Mouse (Mus musculus) layer of hippocampus, adult 2 months (tissue): ENCODE measurements around the gene Hectd4. TPM values are rescaled to one million over a fixed set of nuclear protein-coding genes. Genes with fewer than 3 reads are reported as not detected.
"Not testable (repeated sequence)": the region's sequence is repeated elsewhere in the genome, so short reads cannot be mapped to it uniquely, and the experiment has no call there.

Experiments used
- DNase-seq, 2 experiments: peaks; one replicate each; pipeline ENCODE4 v3.0.0; 2022; ENCODE audit warnings: low spot score in 2 of 2
- H3K27ac ChIP-seq: fragments of 200-600 bp; 2 replicates; pipeline ENCODE4 v1.8.1; 2022
- H3K4me3 ChIP-seq: fragments of 200-600 bp; 2 replicates; pipeline ENCODE4 v1.8.1; 2022; ENCODE audit warnings: mild to moderate bottlenecking
- CTCF ChIP-seq: fragments of 200-600 bp; conservative IDR thresholded peaks from 2 replicates; pipeline ENCODE4 v1.8.1; 2022; ENCODE audit warnings: antibody characterized with exemption, mild to moderate bottlenecking, moderate library complexity
- total RNA-seq, 2 experiments: library from RNA; stranded (reverse); gene quantifications; 2 replicates each; pipeline ENCODE4 v1.2.3; 2021

The Hectd4 gene
- total RNA-seq, 2 experiments from 2014 or later, result 170 to 175 TPM

DNA sequence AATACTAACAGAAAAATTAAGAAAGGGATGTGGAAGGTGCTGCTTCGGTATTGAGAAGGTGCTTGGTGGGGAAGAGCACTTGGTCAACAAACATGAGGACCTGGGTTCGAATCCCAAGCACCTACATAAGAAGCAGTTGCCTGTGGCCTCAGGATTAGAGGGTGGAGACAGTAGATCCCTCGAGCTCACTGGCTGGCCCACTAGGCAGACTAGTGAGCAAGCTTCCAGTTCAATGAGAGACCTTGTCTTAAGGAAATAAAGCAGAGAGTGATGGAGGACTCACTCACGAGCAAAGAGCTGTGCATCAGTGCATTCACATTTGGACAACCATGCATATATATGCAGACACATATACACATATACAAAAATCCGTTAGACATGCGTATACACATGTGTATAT is 7.9 kb upstream of the Hectd4 start:
- H3K4me3 ChIP-seq, result no peak overlapping the region
- H3K27ac ChIP-seq, result no peak overlapping the region
- no peak for DNase-seq
- no peak for TF ChIP-seq CTCF

DNA sequence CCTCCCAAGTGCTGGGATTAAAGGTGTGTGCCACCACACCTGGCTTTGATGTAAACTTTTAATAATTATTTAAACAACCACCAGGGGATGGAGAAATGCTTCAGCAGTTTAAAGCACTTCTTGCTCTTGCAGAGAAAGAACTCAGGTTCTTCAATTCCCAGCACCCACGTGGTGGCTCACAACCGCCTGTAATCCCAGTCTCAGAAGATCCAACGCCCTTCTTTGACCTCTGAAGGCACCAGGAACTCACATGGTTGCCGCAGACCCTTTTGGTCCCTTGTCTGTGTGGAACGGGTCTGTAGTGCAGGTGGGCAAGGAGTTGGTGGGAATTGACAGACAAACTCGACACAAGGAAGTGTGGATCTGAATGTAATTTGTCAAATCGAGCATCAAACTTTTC is 5.3 kb upstream of the Hectd4 start:
- H3K4me3 ChIP-seq, result no peak overlapping the region
- no peak overlapping the region for H3K27ac ChIP-seq
- no peak for TF ChIP-seq CTCF
- no peak for DNase-seq

DNA sequence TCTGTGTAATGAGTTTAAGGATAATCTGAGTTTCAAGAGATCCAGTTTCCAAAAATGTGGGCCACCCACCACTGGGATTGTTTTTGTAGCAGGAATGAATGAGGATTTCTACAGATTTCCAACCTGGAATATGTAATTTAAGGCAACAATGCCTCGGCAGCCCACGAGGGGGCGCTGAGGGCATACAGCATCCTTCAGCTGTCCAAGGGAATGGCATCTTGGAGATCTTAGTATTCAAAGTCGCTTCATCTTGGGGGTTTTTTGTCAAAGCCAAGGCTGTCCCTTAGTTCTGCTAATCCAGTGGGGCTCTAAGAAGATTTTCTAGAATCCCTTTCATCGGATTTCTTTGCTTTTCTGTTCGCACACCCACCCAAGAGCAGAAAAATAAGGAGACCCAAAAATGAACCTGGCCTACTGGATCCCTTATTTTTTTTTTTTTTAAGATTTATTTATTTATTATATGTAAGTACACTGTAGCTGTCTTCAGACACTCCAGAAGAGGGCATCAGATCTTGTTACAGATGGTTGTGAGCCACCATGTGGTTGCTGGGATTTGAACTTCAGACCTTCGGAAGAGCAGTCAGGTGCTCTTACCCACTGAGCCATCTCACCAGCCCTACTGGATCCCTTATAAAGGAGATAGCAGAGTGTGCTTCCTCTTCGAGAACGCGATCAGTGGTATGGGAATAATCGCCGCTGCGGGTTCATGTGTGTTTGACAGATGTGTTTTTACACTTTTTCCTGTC is 4.5 kb upstream of the Hectd4 start:
- DNase-seq, result peak; percentile 64 to 74
- H3K4me3 ChIP-seq, result no peak overlapping the region
- TF ChIP-seq CTCF, result peak; percentile 92
- H3K27ac ChIP-seq, result no peak overlapping the region

DNA sequence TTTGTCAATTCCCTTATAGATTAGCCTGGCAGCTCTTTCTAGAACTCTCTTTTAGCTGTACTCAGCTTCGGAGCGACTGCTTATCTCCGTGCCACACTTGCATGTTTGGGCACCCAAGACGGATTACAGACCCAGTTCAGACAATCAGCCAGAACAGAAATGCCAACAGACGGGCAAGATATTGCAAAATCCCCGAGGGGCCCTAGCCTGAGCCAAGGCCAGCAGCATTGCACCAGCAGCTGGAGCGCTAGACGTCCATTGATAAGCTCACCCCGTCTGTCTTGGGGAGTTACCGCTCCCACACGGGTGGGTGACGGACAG is 3.9 kb upstream of the Hectd4 start:
- Histone ChIP-seq H3K4me3 (no peak overlapping the region), H3K27ac (no peak overlapping the region)
- no peak for TF ChIP-seq CTCF
- no peak for DNase-seq

DNA sequence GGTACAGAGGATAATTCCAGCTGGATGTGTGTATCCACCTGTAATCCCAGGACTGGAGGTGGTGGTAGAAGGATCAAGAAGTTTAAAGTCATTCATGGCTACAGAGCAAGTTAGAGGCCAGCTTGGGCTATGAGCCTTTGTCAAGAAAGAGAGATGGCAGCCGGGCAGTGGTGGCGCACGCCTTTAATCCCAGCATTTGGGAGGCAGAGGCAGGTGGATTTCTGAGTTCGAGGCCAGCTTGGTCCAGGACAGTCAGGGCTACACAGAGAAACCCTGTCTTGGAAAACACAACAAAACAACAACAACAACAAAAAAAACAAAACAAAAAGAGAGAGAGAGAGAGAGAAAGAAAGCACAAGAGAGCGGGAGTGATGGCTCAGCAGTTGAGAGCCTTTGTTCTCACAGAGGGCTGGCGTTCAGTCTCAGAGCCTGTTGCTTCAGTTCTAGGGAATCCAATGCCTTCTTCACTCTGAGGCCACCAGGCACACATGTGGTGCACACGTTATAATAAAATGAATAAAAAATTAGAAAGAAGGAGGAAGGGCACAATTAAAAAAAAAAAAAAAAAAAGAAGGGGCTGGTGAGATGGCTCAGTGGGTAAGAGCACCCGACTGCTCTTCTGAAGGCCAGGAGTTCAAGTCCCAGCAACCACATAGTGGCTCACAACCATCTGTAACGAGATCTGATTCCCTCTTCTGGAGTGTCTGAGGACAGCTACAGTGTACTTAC is 3.3 kb upstream of the Hectd4 start:
- not testable (repeated sequence) for DNase-seq, H3K4me3 ChIP-seq, H3K27ac ChIP-seq

DNA sequence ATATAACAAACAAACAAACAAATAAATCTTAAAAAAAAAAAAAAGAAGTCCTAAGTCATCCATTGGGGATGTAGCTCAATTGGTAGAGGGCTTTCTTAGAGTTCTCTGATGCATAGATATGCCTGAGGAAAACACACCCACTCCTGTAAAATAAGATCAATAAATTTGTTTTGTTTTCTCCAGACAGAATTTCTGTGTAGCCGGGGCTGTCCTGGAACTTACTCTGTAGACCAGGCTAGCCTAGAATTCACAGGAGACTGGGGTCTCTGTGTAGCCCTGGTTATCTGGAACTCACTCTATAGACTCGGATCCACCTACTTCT is 2.7 kb upstream of the Hectd4 start:
- no peak for TF ChIP-seq CTCF
- H3K4me3 ChIP-seq, result no peak overlapping the region
- DNase-seq, result no peak
- H3K27ac ChIP-seq, result no peak overlapping the region

DNA sequence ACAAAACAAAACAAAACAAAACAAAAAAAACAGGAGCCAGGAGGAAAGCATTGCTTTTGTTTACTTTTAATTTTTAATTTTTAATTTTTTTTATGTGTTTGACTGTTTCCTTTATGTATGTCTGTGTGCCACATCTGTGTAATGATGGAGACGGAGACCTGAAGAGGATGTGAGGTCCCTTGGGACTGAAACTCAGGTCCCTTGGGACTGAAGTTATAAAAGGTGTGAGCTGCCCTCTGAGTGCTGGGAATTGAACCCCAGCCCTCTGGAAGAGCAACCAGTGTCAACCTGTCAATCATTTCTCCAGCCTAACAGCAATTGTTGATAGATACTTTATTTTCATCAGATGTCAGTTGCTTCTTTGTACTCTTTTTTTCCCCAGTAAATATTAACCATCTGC is 829 bp upstream of the Hectd4 start:
- Histone ChIP-seq H3K27ac (no peak overlapping the region), H3K4me3 (no peak overlapping the region)
- no peak for TF ChIP-seq CTCF
- DNase-seq, result no peak

DNA sequence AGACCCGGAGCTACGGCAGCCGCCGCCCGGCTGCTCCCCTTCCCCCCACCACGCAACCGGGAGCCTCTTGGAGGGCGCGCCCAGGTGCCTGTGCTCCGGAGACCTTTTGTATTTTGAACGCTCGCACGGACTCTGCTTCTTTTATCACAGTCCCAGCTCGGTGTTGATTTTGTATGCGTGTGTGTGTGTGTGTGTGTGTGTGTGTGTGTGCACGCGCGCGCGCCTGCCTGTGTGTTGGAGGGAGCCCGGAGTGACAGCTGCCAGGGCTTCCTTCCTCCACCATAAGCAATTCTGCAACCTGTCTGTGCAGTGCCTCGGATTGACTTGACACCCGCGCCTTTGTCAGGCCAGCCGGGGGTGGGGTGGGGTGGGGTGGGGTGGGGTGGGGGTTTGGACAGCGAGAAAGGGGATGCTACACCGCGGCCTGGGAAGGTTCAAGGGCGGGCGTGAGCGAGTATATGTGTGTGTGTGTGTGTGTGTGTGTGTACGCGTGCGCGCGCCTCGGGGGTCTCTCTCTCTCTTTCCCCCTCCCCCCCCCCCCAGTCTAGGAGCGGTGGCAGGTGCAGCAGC is 798 bp downstream of the Hectd4 start:
- peak in 1 of 2 experiments; percentile 59 for DNase-seq
- peak overlapping the region; percentile 89 for H3K4me3 ChIP-seq
- TF ChIP-seq CTCF, result no peak
- peak overlapping the region; percentile 96 for H3K27ac ChIP-seq

DNA sequence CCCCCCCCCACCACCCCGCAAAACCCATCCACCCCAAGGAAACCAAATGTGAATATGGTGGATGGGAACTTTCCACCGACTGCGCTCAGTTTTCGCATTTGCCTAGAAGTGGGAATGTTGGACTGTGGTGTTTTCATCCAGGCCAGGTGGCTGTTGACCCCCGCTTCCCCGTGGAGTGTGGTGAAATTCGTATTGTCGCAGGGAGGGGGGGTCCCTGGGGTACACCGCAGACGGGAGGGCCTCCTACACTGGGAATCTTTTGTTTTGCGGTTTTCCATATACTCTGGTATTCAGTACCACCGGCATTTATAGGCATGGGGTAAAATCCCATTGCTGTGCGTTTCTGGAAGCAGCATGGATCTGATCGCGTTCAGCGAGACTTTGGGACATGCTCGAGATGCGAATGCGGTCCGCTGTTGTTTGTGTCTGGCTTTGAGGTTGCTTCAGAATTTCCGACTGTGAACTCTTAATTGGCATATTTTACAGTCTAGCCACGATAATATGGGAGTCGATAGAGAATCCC is 1.4 kb downstream of the Hectd4 start:
- peak overlapping the region; percentile 80 for H3K27ac ChIP-seq
- peak overlapping the region; percentile 65 for H3K4me3 ChIP-seq
- TF ChIP-seq CTCF, result no peak
- no peak for DNase-seq

DNA sequence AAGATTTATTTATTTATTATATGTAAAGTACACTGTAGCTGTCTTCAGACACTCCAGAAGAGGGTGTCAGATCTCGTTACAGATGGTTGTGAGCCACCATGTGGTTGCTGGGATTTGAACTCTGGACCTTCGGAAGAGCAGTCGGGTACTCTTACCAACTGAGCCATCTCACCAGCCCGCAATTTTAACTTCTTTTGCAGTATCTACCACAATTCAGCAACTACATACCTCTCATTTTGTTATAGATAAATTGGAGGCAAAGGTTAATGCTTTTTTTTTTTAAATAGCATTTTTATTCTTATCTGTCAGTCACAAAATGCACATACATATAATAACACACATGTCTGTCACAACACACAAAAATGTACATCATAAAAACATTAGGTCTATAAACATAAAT is 4.0 kb downstream of the Hectd4 start:
- not testable (repeated sequence) for H3K4me3 ChIP-seq, H3K27ac ChIP-seq, DNase-seq

DNA sequence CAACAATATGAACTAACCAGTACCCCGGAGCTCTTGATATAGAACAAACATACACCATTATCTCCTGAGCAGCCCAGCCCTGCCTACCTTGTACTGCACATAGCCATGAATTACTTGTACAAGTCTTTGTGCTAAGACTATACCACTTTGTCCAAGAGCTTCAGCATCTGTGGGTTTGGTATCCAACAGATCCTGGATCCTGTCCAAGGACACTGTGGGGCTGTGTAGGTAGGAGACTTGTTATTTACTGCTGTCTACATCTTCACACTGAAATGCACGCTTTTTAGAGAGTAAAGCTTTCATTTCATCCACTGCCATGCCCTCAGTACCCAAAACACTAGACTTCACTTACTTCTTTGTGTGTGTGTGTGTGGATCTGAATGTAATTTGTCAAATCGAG is 4.8 kb downstream of the Hectd4 start:
- H3K4me3 ChIP-seq, result no peak overlapping the region
- no peak for DNase-seq
- no peak for TF ChIP-seq CTCF
- no peak overlapping the region for H3K27ac ChIP-seq

DNA sequence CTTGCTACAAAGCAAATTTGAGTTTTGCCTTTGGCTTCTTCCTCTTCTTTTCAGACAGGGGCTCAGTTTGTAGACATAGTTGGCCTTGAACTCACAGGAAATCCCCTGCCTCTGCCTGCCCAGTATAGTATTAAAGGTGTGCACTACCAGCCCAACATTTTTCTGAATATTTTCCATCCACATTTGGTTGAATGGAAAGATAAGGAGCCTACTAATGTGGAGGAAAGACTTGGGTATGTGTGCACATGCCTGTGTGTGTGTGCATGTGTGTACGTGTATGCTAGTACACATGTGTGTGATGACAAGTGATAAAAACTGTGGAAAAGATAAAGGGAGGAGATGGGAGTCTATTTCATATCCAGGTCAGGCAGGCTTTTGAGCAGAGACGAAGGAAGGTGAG is 5.8 kb downstream of the Hectd4 start:
- no peak for DNase-seq
- H3K27ac ChIP-seq, result no peak overlapping the region
- TF ChIP-seq CTCF, result no peak
- H3K4me3 ChIP-seq, result no peak overlapping the region

DNA sequence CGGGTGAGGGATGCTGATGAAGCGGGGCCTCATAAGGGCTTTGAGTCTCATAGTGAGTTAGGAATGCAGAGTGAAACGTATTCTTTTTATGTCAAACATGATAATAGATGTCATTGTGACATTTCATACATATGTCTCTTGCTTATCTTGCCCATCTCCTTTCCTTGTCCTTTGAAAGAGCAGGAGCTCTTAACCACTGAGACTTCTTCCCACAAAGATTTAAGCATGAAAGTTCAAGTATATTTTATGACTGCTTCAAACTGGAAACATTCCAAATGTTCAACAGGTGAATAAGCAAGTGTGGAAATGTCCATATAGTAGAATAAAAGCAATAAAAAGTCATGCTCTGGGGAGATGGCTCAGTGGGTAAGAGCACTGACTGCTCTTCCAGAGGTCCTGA is 6.4 kb downstream of the Hectd4 start:
- TF ChIP-seq CTCF, result no peak
- no peak overlapping the region for H3K27ac ChIP-seq
- H3K4me3 ChIP-seq, result no peak overlapping the region
- no peak for DNase-seq

DNA sequence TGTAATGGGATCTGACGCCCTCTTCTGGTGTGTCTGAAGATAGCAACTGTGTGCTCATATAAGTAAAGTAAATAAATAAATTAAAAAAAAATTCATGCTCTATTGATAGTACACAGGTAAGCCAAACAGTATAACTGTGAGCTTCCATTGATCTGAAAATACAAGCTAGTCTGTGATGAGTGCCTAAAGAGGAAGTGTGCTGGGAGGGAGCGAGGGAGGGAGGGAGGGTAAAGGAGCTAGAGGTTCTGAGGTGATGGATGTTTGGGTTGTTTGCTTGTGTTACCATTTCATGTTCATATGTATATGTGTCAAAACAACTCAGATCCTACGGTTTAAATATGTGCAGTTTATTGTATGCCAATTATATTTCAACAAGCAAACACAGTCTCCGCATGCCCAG is 6.8 kb downstream of the Hectd4 start:
- Histone ChIP-seq H3K4me3 (no peak overlapping the region), H3K27ac (no peak overlapping the region)

DNA sequence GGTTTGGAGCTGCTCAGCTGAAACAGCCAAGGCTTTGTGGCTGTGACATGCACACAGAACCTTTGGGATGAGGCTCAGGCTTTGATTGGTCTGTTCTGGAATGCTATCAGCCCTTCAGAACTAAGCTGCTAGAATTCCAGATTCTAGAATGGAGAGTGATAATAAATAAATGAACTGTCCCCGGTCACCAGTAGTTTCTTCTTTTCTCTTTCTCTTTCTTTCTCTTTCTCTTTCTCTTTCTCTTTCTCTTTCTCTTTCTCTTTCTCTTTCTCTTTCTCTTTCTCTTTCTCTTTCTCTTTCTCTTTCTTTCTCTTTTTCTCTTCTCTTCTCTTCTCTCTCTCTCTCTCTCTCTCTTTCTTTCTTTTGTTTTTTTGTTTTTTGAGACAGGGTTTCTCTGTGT is 7.3 kb downstream of the Hectd4 start:
- H3K27ac ChIP-seq, H3K4me3 ChIP-seq, DNase-seq: not testable (repeated sequence)

More for the DNA sequence above, 6.8 kb downstream of the Hectd4 start:
- no peak for DNase-seq
- peak; percentile 53; the same call in 1 of the 2 replicates for TF ChIP-seq CTCF
